Mouse (Mus musculus) adrenal gland, adult 10 weeks (tissue): ENCODE data around the gene Setd5. TPM values are rescaled to one million over a fixed set of nuclear protein-coding genes. Genes with fewer than 3 reads are reported as not detected.

Experiments
- polyA plus RNA-seq: library from polyadenylated mRNA; stranded (reverse); fragments of 350-450 nt; fragmentation: Illumina TruSeq; extraction: RNeasy Lipid Tissue Mini Kit (QIAGEN cat#74804); gene quantifications from one replicate; pipeline ENCODE4 v1.2.3, GENCODE M21; 2014; ENCODE audit warnings: low read depth, low replicate concordance

The Setd5 gene
- polyA plus RNA-seq: 136 TPM

GRCm38 (mm10) chr6:113076686-113077516 is at the start of gene Setd5:
Gene Setd5 (plus strand): TSS chr6:113077365.

GRCm38 (mm10) chr6:113046041-113046975 is 30.9 kb upstream of the Setd5 start, which contains the start of gene Thumpd3:
Gene Thumpd3 (plus strand): TSS chr6:113046225.

GRCm38 (mm10) chr6:113194841-113195595 is 117.9 kb downstream of the Setd5 start, which contains the start of gene Lhfpl4:
Gene Lhfpl4 (minus strand): TSS chr6:113195384.

Other genes starting within 250 kb of the Setd5 start
- gene Srgap3, start 130.1 kb upstream of the Setd5 start, polyA plus RNA-seq: 7.2 TPM
- 121 TPM for gene Thumpd3, start 31.1 kb upstream of the Setd5 start, polyA plus RNA-seq
- gene Lhfpl4, start 118.0 kb downstream of the Setd5 start, polyA plus RNA-seq: 1.3 TPM
- 14.2 TPM for gene Mtmr14, start 160.5 kb downstream of the Setd5 start, polyA plus RNA-seq
- gene Cpne9, start 204.9 kb downstream of the Setd5 start, polyA plus RNA-seq: 0.52 TPM
- 3.6 TPM for gene Brpf1, start 229.8 kb downstream of the Setd5 start, polyA plus RNA-seq
- gene Ogg1, start 249.6 kb downstream of the Setd5 start, polyA plus RNA-seq: 2.2 TPM